Mouse (Mus musculus) kidney, embryonic 14.5 days (tissue): ENCODE results near the gene Rdh16. TPM values are rescaled to one million over a fixed set of nuclear protein-coding genes. Genes with fewer than 3 reads are reported as not detected.
"Not testable (repeated sequence)": the region's sequence is repeated elsewhere in the genome, so short reads cannot be mapped to it uniquely, and the experiment has no call there.

ENCODE experiments used
- ATAC-seq: fragments of 200-750 bp; cut with Nextera tagmentation; 2 replicates; pipeline ENCODE4 v1.8.0; 2017; ENCODE audit warnings: moderate number of reproducible peaks, mild to moderate bottlenecking, moderate TSS enrichment, moderate library complexity; ENCODE audit not compliant: low FRiP score, low TSS enrichment
- H3K27ac ChIP-seq: fragments of 300-500 bp; sonication (generic); 2 replicates; pipeline ENCODE4 v1.5.1; 2014; ENCODE audit warnings: low read depth, mild to moderate bottlenecking, low read length, moderate library complexity, mixed read lengths
- H3K27me3 ChIP-seq: fragments of 300-500 bp; sonication (generic); 2 replicates; pipeline ENCODE4 v1.6.1; 2014; ENCODE audit warnings: mild to moderate bottlenecking, low read length; ENCODE audit not compliant: control insufficient read depth, insufficient read depth
- H3K36me3 ChIP-seq: fragments of 300-500 bp; sonication (generic); 2 replicates; pipeline ENCODE4 v1.6.1; 2014; ENCODE audit warnings: low read length, mixed read lengths; ENCODE audit not compliant: control insufficient read depth, insufficient read depth
- H3K4me1 ChIP-seq: fragments of 300-500 bp; sonication (generic); 2 replicates; pipeline ENCODE4 v1.6.1; 2014; ENCODE audit warnings: low read length, mixed read lengths; ENCODE audit not compliant: control insufficient read depth, insufficient read depth
- H3K4me2 ChIP-seq: fragments of 300-500 bp; sonication (generic); replicated peaks from 2 replicates; pipeline ENCODE4 v1.6.1; 2014; ENCODE audit warnings: low read depth, mild to moderate bottlenecking, low read length
- H3K4me3 ChIP-seq: fragments of 300-500 bp; sonication (generic); 2 replicates; pipeline ENCODE4 v1.5.1; 2014; ENCODE audit warnings: mild to moderate bottlenecking, low read length
- H3K9ac ChIP-seq: fragments of 300-500 bp; sonication (generic); 2 replicates; pipeline ENCODE4 v1.6.1; 2014; ENCODE audit warnings: low read depth, mild to moderate bottlenecking, low read length, moderate library complexity
- H3K9me3 ChIP-seq: fragments of 300-500 bp; sonication (generic); 2 replicates; pipeline ENCODE4 v1.6.1; 2016; ENCODE audit warnings: low read length; ENCODE audit not compliant: control insufficient read depth
- WGBS: fragments of 180-500 bp; shearing (Covaris S2); extraction: QIAGEN DNeasy Blood & Tissue Kit; methylation state at CpG from one replicate; pipeline ENCODE4 v1.1.7; 2014; 5-methylcytosine and 5-hydroxymethylcytosine counted together
- polyA plus RNA-seq: library from polyadenylated mRNA; unstranded; fragments of >200 nt; fragmentation: Nextera tagmentation; extraction: Ambion mirVana; gene quantifications from 2 replicates; pipeline ENCODE4 v1.2.1, GENCODE M21; 2014

Rdh16 gene
- polyA plus RNA-seq, 1 experiment from 2014 or later, result 0.14 TPM

DNA sequence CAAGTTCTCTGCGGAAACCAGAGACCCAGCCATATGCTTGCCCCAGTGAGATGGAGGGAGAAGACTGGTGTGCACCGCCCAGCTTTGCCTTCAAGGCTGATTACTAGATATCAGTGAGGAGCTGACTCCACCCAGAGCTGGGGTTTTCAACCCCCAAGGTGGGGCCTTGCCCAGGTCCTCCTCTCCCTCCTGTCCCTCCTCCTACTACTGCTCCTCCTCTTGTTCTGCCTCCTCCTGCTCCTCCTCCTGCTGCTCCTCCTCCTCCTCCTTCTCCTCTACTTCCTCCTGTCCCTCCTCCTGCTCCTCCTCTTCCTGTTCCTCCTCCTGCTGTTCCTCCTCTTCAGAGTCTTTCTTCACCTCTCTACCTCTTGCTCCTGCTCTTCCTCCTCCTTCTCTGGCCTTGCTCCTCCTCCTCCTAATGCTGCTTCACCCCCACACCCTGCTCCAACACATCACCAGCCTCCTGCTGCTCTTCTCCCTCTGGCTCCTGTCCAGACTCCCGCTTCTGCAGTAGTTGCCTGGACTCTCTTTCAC lies 78.3 kb downstream of the Rdh16 start:
- 86% methylated on average over 3 of the region's 3 CpGs for WGBS
- H3K9me3 ChIP-seq, result no peaks in the 10 kb centered on the region
- no peak overlapping the region for H3K4me2 ChIP-seq
- H3K36me3 ChIP-seq, result no peaks in the 10 kb centered on the region
- H3K27me3 ChIP-seq, result no peaks in the 10 kb centered on the region
- no peak overlapping the region for H3K4me3 ChIP-seq
- ATAC-seq, result peak; percentile 47; the same call in 1 of the 2 replicates
- H3K27ac ChIP-seq, result no peak overlapping the region
- no peak overlapping the region for H3K9ac ChIP-seq
- no peaks in the 10 kb centered on the region for H3K4me1 ChIP-seq

- WGBS, result 94% methylated on average over 4 of the region's 4 CpGs
These were observed 80.1 kb downstream of the Rdh16 start for GRCm38 (mm10) chr10:127881041-127881440.

GRCm38 (mm10) chr10:127886551-127886950 lies 85.6 kb downstream of the Rdh16 start:
- WGBS, result 50% methylated on average over 1 of the region's 1 CpGs

More at GRCm38 (mm10) chr10:127881041-127881440, 80.1 kb downstream of the Rdh16 start:
- Histone ChIP-seq H3K27me3 (no peaks in the 10 kb centered on the region), H3K9ac (no peak overlapping the region), H3K4me2 (no peak overlapping the region), H3K9me3 (no peaks in the 10 kb centered on the region), H3K36me3 (no peaks in the 10 kb centered on the region), H3K4me3 (no peak overlapping the region), H3K27ac (no peak overlapping the region), H3K4me1 (no peaks in the 10 kb centered on the region)
- ATAC-seq, result no peak

DNA sequence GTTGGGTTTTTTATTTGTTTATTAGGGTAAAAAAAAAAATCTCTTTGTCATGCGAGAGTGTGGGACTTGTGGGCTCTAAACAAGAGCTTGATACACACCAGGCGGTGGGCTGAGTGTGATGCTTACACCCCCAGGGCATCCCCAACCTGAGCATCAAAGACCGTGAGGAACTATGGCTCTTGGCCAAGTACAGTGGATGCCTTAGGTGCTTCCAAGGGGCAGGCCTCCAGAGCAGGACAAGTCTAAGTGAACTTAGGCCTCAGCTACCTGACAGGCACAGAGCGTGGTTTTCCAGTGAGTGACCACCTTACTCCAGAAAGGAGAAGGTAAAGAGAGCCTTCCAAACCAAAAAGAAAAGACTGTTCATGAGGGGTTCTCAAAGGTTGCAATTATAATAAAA lies 86.0 kb downstream of the Rdh16 start:
- Histone ChIP-seq H3K9ac (no peak overlapping the region), H3K27me3 (no peaks in the 10 kb centered on the region), H3K4me1 (no peaks in the 10 kb centered on the region), H3K36me3 (no peaks in the 10 kb centered on the region), H3K4me3 (no peak overlapping the region), H3K9me3 (no peaks in the 10 kb centered on the region), H3K4me2 (no peak overlapping the region), H3K27ac (no peak overlapping the region)
- WGBS, result 80% methylated on average over 4 of the region's 4 CpGs
- ATAC-seq, result no peak

More at GRCm38 (mm10) chr10:127886551-127886950, 85.6 kb downstream of the Rdh16 start:
- Histone ChIP-seq H3K4me3 (no peak overlapping the region), H3K36me3 (no peaks in the 10 kb centered on the region), H3K27ac (no peak overlapping the region), H3K4me1 (no peaks in the 10 kb centered on the region), H3K9ac (no peak overlapping the region), H3K9me3 (no peaks in the 10 kb centered on the region), H3K4me2 (no peak overlapping the region), H3K27me3 (no peaks in the 10 kb centered on the region)
- no peak for ATAC-seq

- no peak within 1 kb of the TSS for H3K27ac ChIP-seq
- no peak within 1 kb of the TSS for H3K4me3 ChIP-seq
These were observed 87.7 kb downstream of the Rdh16 start, which contains the start of gene Rdh7 for GRCm38 (mm10) chr10:127888605-127889004. TSS of gene Rdh7 (minus strand) at chr10:127888817.

DNA sequence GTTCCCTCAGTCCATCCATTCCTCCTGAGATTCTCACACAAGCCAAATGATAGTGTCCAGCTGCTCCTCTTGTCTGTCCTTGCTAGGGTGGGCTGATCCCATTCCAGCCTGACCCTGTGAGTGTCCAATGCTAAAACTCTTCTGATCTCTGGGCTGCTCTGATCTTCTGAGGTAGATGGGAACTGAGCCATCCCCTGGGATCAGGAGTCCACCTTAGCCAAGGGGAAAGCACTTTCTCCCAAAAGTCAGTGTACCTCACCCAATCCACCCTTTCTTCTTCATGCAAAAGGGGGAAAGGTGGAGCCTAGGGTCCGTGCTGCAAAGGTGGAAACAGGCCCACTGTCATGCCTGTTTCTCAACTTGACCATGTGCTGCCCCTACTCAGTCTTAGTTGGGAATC lies 90.5 kb downstream of the Rdh16 start:
- no peaks in the 10 kb centered on the region for H3K4me1 ChIP-seq
- H3K27me3 ChIP-seq, result no peaks in the 10 kb centered on the region
- H3K9ac ChIP-seq, result no peak overlapping the region
- no peaks in the 10 kb centered on the region for H3K36me3 ChIP-seq
- no peak overlapping the region for H3K27ac ChIP-seq
- H3K4me2 ChIP-seq, result no peak overlapping the region
- no peaks in the 10 kb centered on the region for H3K9me3 ChIP-seq
- H3K4me3 ChIP-seq, result no peak overlapping the region
- WGBS, result 75% methylated on average over 1 of the region's 1 CpGs
- ATAC-seq, result no peak

More at GRCm38 (mm10) chr10:127888605-127889004, 87.7 kb downstream of the Rdh16 start, which contains the start of gene Rdh7:
- Histone ChIP-seq H3K4me1 (no peaks in the 10 kb centered on the region), H3K9me3 (no peaks in the 10 kb centered on the region), H3K4me2 (no peak within 1 kb of the TSS), H3K36me3 (no peaks in the 10 kb centered on the region), H3K27me3 (no peaks in the 10 kb centered on the region), H3K9ac (no peak within 1 kb of the TSS)
- no peak for ATAC-seq

- H3K4me3 ChIP-seq, H3K36me3 ChIP-seq, H3K4me2 ChIP-seq, H3K27me3 ChIP-seq, H3K9me3 ChIP-seq, H3K4me1 ChIP-seq, H3K27ac ChIP-seq, H3K9ac ChIP-seq: not testable (repeated sequence)
- WGBS, result 63% methylated on average over 5 of the region's 5 CpGs
- peak; percentile 68; the same call in 1 of the 2 replicates for ATAC-seq
These were observed 92.4 kb downstream of the Rdh16 start for GRCm38 (mm10) chr10:127893163-127894022.
